Mouse (Mus musculus): ENCODE data around the gene Olfr172. TPM values are rescaled to one million over a fixed set of nuclear protein-coding genes. Genes with fewer than 3 reads are reported as not detected.
A peak's percentile ranks its signal among the peaks of the same experiment; 100 is the strongest.

Gene Olfr172
- polyA plus RNA-seq, 1 experiment, result not detected

DNA sequence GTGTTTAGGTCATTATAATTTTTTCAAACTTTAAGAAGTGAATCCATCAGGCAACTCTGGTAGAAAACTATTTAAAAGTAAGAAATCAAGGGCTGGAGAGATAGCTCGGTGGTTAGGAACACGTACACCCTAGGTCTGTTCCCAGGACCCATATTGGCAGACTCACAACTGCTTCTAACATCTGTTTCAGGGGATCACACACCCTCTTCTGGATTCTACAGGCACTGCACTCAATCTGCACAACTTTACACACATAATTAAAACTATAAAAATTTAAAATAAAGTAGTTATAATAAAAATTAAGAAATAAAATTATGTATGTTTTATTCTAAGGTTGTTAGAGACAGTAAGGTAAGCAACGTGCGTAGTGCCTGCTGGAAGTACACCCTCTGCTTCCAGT is 24.8 kb downstream of the Olfr172 start:
- WGBS, result 88% methylated on average over 4 of the region's 4 CpGs
- H3K4me1 ChIP-seq (ENCODE audit: control insufficient read depth, insufficient read depth, low read length), result no peaks in the 10 kb centered on the region

GRCm38 (mm10) chr16:58728176-58728671 is 34.8 kb downstream of the Olfr172 start:
- no peak overlapping the region for H3K27ac ChIP-seq (ENCODE audit: insufficient read depth, low read depth, low read length)
- WGBS, result under 1% methylated on average over 30 of the region's 31 CpGs
- no peaks in the 10 kb centered on the region for H3K27me3 ChIP-seq (replicated peaks; ENCODE audit: control insufficient read depth, insufficient read depth, low read length)
- H3K36me3 ChIP-seq (ENCODE audit: control insufficient read depth, insufficient read depth, low read length), result no peaks in the 10 kb centered on the region
- TF ChIP-seq CTCF (conservative IDR thresholded peaks at IDR 0.05; ENCODE audit: insufficient read depth, insufficient read length, low read depth, low read length), result no peak
- DNase-seq, result no peak
- peak overlapping the region; percentile 80 for H3K4me3 ChIP-seq (ENCODE audit: insufficient read depth, low read depth, low read length)
- no peaks in the 10 kb centered on the region; the same call in 1 of the 2 replicates for H3K4me1 ChIP-seq (ENCODE audit: control insufficient read depth, insufficient read depth, low read length)

More for the DNA sequence above, 24.8 kb downstream of the Olfr172 start:
- DNase-seq, result no peak
- no peak for TF ChIP-seq POLR2A (IDR thresholded peaks at IDR 0.05; ENCODE audit: low read depth, low read length)
- no peak for TF ChIP-seq CTCF (conservative IDR thresholded peaks at IDR 0.05; ENCODE audit: insufficient read depth, insufficient read length, low read depth, low read length)
- no peaks in the 10 kb centered on the region for H3K27me3 ChIP-seq (replicated peaks; ENCODE audit: control insufficient read depth, insufficient read depth, low read length)
- H3K27ac ChIP-seq (ENCODE audit: insufficient read depth, low read depth, low read length), result no peak overlapping the region
- H3K4me3 ChIP-seq (ENCODE audit: insufficient read depth, low read depth, low read length), result no peak overlapping the region
- H3K36me3 ChIP-seq (ENCODE audit: control insufficient read depth, insufficient read depth, low read length), result no peaks in the 10 kb centered on the region; the same call in 1 of the 2 replicates

GRCm38 (mm10) chr16:58727477-58728131 is 35.4 kb downstream of the Olfr172 start, which contains the start of gene Cldnd1:
Gene Cldnd1 (plus strand): TSS chr16:58727910.
- 1% methylated on average over 35 of the region's 35 CpGs for WGBS
- TF ChIP-seq POLR2A (IDR thresholded peaks at IDR 0.05; ENCODE audit: low read depth, low read length), result peak; percentile 23
- no peak for TF ChIP-seq CTCF (conservative IDR thresholded peaks at IDR 0.05; ENCODE audit: insufficient read depth, insufficient read length, low read depth, low read length)
- peak; percentile 98 for DNase-seq
- no peaks in the 10 kb centered on the region; the same call in 1 of the 2 replicates for H3K4me1 ChIP-seq (ENCODE audit: control insufficient read depth, insufficient read depth, low read length)
- H3K36me3 ChIP-seq (ENCODE audit: control insufficient read depth, insufficient read depth, low read length), result no peaks in the 10 kb centered on the region
- H3K27ac ChIP-seq (ENCODE audit: insufficient read depth, low read depth, low read length), result 0 out of 2 replicates have a peak within 1 kb of the TSS, but pooled peaks have one; percentile 62
- no peaks in the 10 kb centered on the region for H3K27me3 ChIP-seq (replicated peaks; ENCODE audit: control insufficient read depth, insufficient read depth, low read length)
- peak within 1 kb of the TSS; percentile 80 for H3K4me3 ChIP-seq (ENCODE audit: insufficient read depth, low read depth, low read length)

DNA sequence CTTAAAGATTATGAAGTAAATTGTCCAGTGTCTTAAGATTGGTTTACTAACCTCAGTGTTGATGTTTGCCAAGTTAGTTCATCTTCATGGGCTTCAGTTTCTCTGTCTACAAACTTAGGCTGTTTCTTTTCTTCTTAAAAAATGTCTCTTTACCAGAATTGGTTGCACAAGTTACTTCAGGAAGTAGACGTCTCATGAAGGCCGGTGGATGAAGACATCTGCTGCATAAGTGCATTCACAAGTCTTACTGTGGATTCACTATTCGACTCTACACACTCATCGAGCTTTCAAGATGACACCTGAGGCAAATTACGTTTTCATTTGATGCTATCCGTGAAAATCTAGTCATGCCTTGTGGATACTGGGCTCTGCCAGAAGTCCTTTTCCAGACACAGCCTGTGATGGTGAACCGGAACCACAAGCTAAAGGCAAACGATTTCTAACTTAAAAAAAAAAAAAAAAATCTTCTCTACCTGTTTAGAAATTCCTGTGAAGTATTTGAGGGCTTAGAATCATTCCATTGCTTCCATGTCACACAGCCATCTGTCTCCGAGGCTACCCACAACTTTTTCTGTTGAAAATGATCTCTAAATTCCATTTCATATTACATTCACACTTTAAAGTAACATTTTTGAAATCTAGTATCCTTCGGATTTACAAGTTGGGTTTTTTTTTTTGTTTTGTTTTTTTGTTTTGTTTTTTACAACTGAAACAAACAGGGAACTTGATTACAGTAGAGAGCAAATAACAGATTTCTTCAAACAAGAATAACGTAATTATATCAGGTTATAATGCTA is 36.1 kb downstream of the Olfr172 start:
- Histone ChIP-seq H3K27ac (ENCODE audit: insufficient read depth, low read depth, low read length) (no peak overlapping the region), H3K4me1 (ENCODE audit: control insufficient read depth, insufficient read depth, low read length) (no peaks in the 10 kb centered on the region; the same call in 1 of the 2 replicates), H3K27me3 (replicated peaks; ENCODE audit: control insufficient read depth, insufficient read depth, low read length) (no peaks in the 10 kb centered on the region), H3K4me3 (ENCODE audit: insufficient read depth, low read depth, low read length) (no peak overlapping the region), H3K36me3 (ENCODE audit: control insufficient read depth, insufficient read depth, low read length) (no peaks in the 10 kb centered on the region)
- TF ChIP-seq POLR2A (IDR thresholded peaks at IDR 0.05; ENCODE audit: low read depth, low read length), result no peak
- no peak for TF ChIP-seq CTCF (conservative IDR thresholded peaks at IDR 0.05; ENCODE audit: insufficient read depth, insufficient read length, low read depth, low read length)
- WGBS, result 78% methylated on average over 11 of the region's 11 CpGs
- no peak for DNase-seq

DNA sequence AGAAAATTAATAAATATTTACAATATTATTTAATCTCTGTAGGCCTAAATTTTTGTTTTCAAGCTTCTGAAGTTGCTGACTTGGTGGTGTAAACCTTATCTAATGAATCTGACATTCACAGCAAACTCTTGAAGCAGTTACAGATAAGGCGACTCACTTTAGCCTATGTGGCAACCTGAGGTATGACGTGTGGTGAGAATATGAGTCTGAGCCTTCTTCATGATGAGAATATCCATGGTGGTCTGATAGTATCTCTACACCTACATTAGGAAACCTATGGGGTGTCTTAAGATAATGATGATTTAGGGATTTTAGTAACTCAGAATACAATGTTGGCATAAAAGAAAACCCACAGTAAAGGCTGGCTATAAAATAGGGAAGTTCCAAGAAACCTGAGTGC is 40.7 kb downstream of the Olfr172 start:
- 93% methylated on average over 2 of the region's 2 CpGs for WGBS
- DNase-seq, result no peak
- no peaks in the 10 kb centered on the region for H3K4me1 ChIP-seq (ENCODE audit: control insufficient read depth, insufficient read depth, low read length)
- no peaks in the 10 kb centered on the region for H3K27me3 ChIP-seq (replicated peaks; ENCODE audit: control insufficient read depth, insufficient read depth, low read length)
- no peak overlapping the region for H3K4me3 ChIP-seq (ENCODE audit: insufficient read depth, low read depth, low read length)
- no peaks in the 10 kb centered on the region for H3K36me3 ChIP-seq (ENCODE audit: control insufficient read depth, insufficient read depth, low read length)
- no peak overlapping the region for H3K27ac ChIP-seq (ENCODE audit: insufficient read depth, low read depth, low read length)
- no peak for TF ChIP-seq CTCF (conservative IDR thresholded peaks at IDR 0.05; ENCODE audit: insufficient read depth, insufficient read length, low read depth, low read length)
- TF ChIP-seq POLR2A (IDR thresholded peaks at IDR 0.05; ENCODE audit: low read depth, low read length), result no peak

- WGBS, result 92% methylated on average over 7 of the region's 7 CpGs
- no peaks in the 10 kb centered on the region for H3K4me1 ChIP-seq (ENCODE audit: control insufficient read depth, insufficient read depth, low read length)
- H3K27me3 ChIP-seq (replicated peaks; ENCODE audit: control insufficient read depth, insufficient read depth, low read length), result no peaks in the 10 kb centered on the region
- no peak within 1 kb of the TSS for H3K27ac ChIP-seq (ENCODE audit: insufficient read depth, low read depth, low read length)
- no peak for DNase-seq
- no peak for TF ChIP-seq POLR2A (IDR thresholded peaks at IDR 0.05; ENCODE audit: low read depth, low read length)
- no peaks in the 10 kb centered on the region for H3K36me3 ChIP-seq (ENCODE audit: control insufficient read depth, insufficient read depth, low read length)
- no peak within 1 kb of the TSS for H3K4me3 ChIP-seq (ENCODE audit: insufficient read depth, low read depth, low read length)
Measured at GRCm38 (mm10) chr16:58718666-58719120, 44.3 kb downstream of the Olfr172 start, which contains the start of gene Gpr15. Gene Gpr15 (minus strand): TSS chr16:58719070.

DNA sequence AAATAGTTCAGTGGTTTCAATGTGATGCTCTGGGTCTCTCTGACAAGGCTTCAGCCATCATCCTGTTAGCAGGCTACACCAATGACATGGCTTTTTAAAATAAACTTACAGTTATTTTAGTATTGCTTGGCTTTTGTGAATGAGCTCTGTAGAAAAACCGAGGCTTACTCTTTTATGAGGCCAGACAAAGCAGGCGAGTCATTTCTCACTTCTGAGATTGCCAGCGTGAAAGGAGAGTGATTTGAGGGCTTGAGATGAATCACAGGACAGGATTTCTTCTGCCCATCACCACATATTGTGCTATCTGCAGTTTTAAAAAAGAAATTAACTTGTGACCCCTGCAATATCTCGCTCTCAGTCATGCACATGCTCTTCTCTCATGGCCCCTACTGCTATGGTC is 48.0 kb downstream of the Olfr172 start:
- DNase-seq, result no peak
- no peak overlapping the region for H3K4me3 ChIP-seq (ENCODE audit: insufficient read depth, low read depth, low read length)
- TF ChIP-seq CTCF (conservative IDR thresholded peaks at IDR 0.05; ENCODE audit: insufficient read depth, insufficient read length, low read depth, low read length), result no peak
- no peak for TF ChIP-seq POLR2A (IDR thresholded peaks at IDR 0.05; ENCODE audit: low read depth, low read length)
- no peak overlapping the region for H3K27ac ChIP-seq (ENCODE audit: insufficient read depth, low read depth, low read length)
- H3K36me3 ChIP-seq (ENCODE audit: control insufficient read depth, insufficient read depth, low read length), result no peaks in the 10 kb centered on the region
- WGBS, result 80% methylated on average over 4 of the region's 4 CpGs
- no peaks in the 10 kb centered on the region for H3K27me3 ChIP-seq (replicated peaks; ENCODE audit: control insufficient read depth, insufficient read depth, low read length)
- no peaks in the 10 kb centered on the region for H3K4me1 ChIP-seq (ENCODE audit: control insufficient read depth, insufficient read depth, low read length)
